Mouse (Mus musculus) neural tube, embryonic 11.5 days (tissue): ENCODE data around the gene Disp2. TPM values are rescaled to one million over a fixed set of nuclear protein-coding genes. Genes with fewer than 3 reads are reported as not detected.

Source experiments
- ATAC-seq: fragments of 200-750 bp; cut with Nextera tagmentation; 2 replicates; pipeline ENCODE4 v1.8.0; 2017; ENCODE audit warnings: moderate number of reproducible peaks, mild to moderate bottlenecking, moderate TSS enrichment, moderate library complexity; ENCODE audit not compliant: insufficient read depth, low FRiP score, low TSS enrichment
- DNase-seq: peaks from one replicate; pipeline ENCODE4 v3.0.0-alpha.2; 2015; ENCODE audit warnings: low spot score
- H3K27ac ChIP-seq: fragments of 300-500 bp; sonication (generic); 2 replicates; pipeline ENCODE4 v1.5.1; 2014; ENCODE audit warnings: low read depth, mild to moderate bottlenecking, low read length
- H3K27me3 ChIP-seq: fragments of 300-500 bp; sonication (generic); 2 replicates; pipeline ENCODE4 v1.6.1; 2014; ENCODE audit warnings: mild to moderate bottlenecking, low read length, mixed read lengths; ENCODE audit not compliant: control insufficient read depth, insufficient read depth
- H3K36me3 ChIP-seq: fragments of 300-500 bp; sonication (generic); 2 replicates; pipeline ENCODE4 v1.6.1; 2014; ENCODE audit warnings: mild to moderate bottlenecking, low read length, moderate library complexity, mixed read lengths; ENCODE audit not compliant: control insufficient read depth, insufficient read depth
- H3K4me1 ChIP-seq: fragments of 300-500 bp; sonication (generic); 2 replicates; pipeline ENCODE4 v1.6.1; 2014; ENCODE audit warnings: low read length, mixed read lengths; ENCODE audit not compliant: control insufficient read depth, insufficient read depth
- H3K4me2 ChIP-seq: fragments of 300-500 bp; sonication (generic); 2 replicates; pipeline ENCODE4 v1.6.1; 2014; ENCODE audit warnings: low read depth, mild to moderate bottlenecking, moderate library complexity
- H3K4me3 ChIP-seq: fragments of 300-500 bp; sonication (generic); 2 replicates; pipeline ENCODE4 v1.5.1; 2014; ENCODE audit warnings: low read depth, low read length
- H3K9ac ChIP-seq: fragments of 300-500 bp; sonication (generic); 2 replicates; pipeline ENCODE4 v1.6.1; 2014; ENCODE audit warnings: mild to moderate bottlenecking, low read length
- H3K9me3 ChIP-seq: fragments of 300-500 bp; sonication (generic); 2 replicates; pipeline ENCODE4 v1.6.1; 2016; ENCODE audit warnings: low read length; ENCODE audit not compliant: control insufficient read depth
- WGBS: fragments of 180-500 bp; shearing (Covaris S2); extraction: QIAGEN DNeasy Blood & Tissue Kit; methylation state at CpG from one replicate; pipeline ENCODE4 v1.1.7; 2014; 5-methylcytosine and 5-hydroxymethylcytosine counted together
- polyA plus RNA-seq: library from polyadenylated mRNA; unstranded; fragments of >200 nt; fragmentation: Nextera tagmentation; extraction: Ambion mirVana; gene quantifications from 2 replicates; pipeline ENCODE4 v1.2.1, GENCODE M21; 2014

Gene Disp2
- polyA plus RNA-seq, 1 experiment from 2014 or later: 12.6 TPM

DNA sequence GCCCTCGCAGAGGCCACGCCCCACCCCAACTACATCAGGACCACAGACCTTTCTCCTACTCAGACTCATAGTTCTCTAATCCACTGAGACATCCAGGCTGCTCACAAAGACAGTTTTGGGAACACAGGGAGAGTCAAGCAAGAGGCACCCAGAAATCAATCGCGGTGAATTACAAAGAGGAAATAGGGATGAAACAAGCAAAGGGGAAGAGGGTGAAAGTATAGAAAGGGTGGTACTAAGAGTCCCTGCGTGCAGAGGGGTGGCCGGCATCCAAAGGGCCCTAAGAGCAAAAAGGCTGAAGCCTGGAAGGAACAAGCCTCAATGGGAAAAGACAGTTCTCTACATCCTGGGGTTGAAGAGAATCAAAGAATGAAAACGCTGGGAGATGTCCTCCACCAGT lies 34.9 kb upstream of the Disp2 start:
- DNase-seq (no peak), ATAC-seq (no peak)
- no peak overlapping the region for H3K27ac ChIP-seq
- peaks cover 24% of the 10 kb centered on the region for H3K4me1 ChIP-seq
- H3K27me3 ChIP-seq: peaks cover 8% of the 10 kb centered on the region
- H3K4me2 ChIP-seq: peak overlapping the region; percentile 97; the same call in 1 of the 2 replicates
- WGBS: 4% methylated on average over 7 of the region's 7 CpGs
- no peak overlapping the region for H3K4me3 ChIP-seq
- H3K36me3 ChIP-seq: no peaks in the 10 kb centered on the region; the same call in 1 of the 2 replicates
- no peaks in the 10 kb centered on the region for H3K9me3 ChIP-seq
- H3K9ac ChIP-seq: no peak overlapping the region

DNA sequence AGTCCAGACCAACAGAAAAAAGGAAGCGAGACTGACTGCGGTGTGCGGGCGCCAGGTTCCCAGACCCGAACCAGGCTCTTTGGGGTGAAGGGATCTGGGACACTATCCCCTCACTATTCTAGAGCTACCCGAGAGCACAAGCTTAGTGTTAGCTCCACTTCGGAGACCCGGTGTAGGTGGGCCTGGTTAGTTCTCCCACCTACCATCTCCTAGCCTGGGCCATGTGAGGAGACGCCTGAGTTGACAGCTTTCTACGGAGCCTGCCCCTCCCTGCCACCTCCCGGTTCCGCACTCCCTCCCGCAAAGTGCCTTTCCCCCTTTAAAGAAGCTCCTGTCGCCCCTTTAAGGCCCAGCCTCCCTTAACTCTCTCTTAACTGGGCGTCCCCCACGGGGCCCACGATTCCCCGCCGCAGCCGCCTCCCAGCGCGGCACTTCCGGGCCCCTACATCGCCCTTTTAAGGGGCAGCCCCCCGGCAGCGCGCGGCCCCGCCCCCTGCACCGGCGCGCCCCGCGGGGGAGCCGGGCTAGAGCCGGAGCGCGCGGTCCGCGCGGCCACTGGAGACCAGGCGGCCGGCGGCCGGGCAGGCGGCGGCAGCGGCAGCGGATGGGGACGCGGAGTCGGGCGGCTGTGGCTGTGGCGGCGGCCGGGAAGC lies 34.2 kb upstream of the Disp2 start, which contains the start of gene Inafm2:
Inafm2 (plus strand) TSS at position 527 of the 653 bp plus-strand sequence.
- peaks cover 24% of the 10 kb centered on the region for H3K4me1 ChIP-seq
- H3K27ac ChIP-seq: peak within 1 kb of the TSS; percentile 49; the same call in 1 of the 2 replicates
- H3K4me2 ChIP-seq: peak within 1 kb of the TSS; percentile 97
- H3K9me3 ChIP-seq: no peaks in the 10 kb centered on the region
- DNase-seq (peak; percentile 94), ATAC-seq (peak; percentile 86)
- H3K9ac ChIP-seq: peak within 1 kb of the TSS; percentile 90
- peaks cover 8% of the 10 kb centered on the region for H3K27me3 ChIP-seq
- H3K36me3 ChIP-seq: no peaks in the 10 kb centered on the region; the same call in 1 of the 2 replicates
- peak within 1 kb of the TSS; percentile 92 for H3K4me3 ChIP-seq
- WGBS: under 1% methylated on average over 28 of the region's 57 CpGs

DNA sequence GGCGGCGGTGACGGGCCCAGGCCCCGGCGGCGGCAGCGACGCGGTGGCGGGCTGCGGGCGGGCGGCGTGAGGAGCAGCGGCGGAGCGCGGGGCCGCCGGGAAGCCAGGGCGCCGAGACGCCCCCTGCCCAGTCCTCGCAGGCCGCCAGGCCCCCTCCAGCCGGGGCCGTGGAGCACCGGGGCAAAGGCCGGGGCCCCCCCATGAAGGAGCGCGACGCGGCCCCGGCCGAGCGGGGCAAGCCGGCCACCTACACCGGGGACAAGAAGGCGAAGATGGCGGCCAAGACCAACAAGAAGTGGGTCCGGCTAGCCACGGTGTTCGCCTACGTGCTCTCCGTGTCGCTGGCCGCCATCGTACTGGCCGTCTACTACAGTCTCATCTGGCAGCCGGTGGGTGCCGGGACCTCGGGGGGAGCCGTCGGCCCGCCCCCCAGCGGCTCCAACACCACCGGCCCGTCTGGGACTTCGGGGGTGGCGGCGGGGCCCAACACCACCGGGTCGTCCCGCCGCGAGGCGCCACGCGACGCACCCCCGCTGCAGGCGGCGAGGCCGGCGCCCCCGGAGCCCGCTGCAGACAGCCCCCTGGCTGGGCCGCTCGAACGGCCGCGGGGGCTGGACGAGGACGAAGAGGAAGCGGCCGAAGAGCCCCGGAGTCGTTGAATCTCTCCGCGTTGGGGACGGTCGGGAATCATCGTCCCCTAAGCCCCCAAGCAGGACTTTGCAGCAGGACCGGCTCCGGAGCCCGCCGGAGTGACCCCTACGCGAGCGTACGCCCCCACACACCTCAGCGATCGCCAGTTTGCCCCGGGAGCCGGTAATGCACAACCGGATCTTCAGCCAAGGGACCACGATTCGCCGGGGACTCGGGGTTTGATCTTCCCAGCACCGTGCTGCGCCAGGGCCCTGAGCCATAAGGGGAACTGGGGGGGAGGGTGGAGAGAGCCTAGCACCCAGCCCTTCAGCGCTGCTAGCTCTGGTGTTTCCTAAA lies 33.3 kb upstream of the Disp2 start:
- H3K4me3 ChIP-seq: peak overlapping the region; percentile 92
- peaks cover 24% of the 10 kb centered on the region for H3K4me1 ChIP-seq
- H3K4me2 ChIP-seq: peak overlapping the region; percentile 97
- H3K27me3 ChIP-seq: peaks cover 8% of the 10 kb centered on the region
- DNase-seq (peak; percentile 56), ATAC-seq (peak; percentile 64)
- peak overlapping the region; percentile 90 for H3K9ac ChIP-seq
- peak overlapping the region; percentile 49; the same call in 1 of the 2 replicates for H3K27ac ChIP-seq
- under 1% methylated on average over 87 of the region's 113 CpGs for WGBS
- H3K36me3 ChIP-seq: no peaks in the 10 kb centered on the region; the same call in 1 of the 2 replicates
- no peaks in the 10 kb centered on the region for H3K9me3 ChIP-seq

DNA sequence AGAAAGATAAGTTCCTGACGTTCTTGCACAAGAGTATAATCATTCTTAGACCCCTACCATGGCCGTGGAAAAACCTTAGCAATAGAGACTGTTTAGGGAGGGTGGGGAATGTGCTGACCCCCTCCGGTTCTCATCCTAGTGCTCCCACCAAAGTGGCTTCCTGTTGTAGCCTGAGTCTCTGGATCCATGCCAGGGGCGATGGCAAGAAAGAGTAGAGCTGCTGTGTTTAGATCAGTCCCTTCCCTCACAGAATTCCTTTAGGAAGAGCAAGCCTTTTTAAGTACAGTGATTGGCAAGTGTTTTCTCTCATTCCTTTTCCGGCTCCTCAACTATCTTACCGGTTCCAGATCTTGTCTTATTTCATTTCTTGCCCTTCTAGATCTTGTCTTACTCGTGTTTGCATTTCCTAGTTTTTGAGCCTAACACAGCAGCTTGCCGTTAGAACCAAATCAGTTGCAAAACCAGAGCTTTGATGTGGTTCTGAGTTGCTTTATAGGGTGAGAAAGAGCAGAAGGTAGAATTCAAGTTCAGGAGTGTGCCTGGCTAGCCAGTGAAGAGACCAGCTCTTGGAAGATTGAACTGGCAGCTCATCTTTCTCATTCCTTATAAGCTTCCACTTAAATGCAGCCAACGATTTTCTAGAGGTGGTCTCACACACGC lies 32.1 kb upstream of the Disp2 start:
- 36% methylated on average over 10 of the region's 10 CpGs for WGBS
- H3K36me3 ChIP-seq: no peaks in the 10 kb centered on the region; the same call in 1 of the 2 replicates
- peak overlapping the region; percentile 97 for H3K4me2 ChIP-seq
- DNase-seq: no peak
- H3K27ac ChIP-seq: no peak overlapping the region
- ATAC-seq: no peak
- peak overlapping the region; percentile 92 for H3K4me3 ChIP-seq
- H3K27me3 ChIP-seq: peaks cover 8% of the 10 kb centered on the region
- H3K4me1 ChIP-seq: peaks cover 24% of the 10 kb centered on the region
- H3K9me3 ChIP-seq: no peaks in the 10 kb centered on the region
- H3K9ac ChIP-seq: no peak overlapping the region

DNA sequence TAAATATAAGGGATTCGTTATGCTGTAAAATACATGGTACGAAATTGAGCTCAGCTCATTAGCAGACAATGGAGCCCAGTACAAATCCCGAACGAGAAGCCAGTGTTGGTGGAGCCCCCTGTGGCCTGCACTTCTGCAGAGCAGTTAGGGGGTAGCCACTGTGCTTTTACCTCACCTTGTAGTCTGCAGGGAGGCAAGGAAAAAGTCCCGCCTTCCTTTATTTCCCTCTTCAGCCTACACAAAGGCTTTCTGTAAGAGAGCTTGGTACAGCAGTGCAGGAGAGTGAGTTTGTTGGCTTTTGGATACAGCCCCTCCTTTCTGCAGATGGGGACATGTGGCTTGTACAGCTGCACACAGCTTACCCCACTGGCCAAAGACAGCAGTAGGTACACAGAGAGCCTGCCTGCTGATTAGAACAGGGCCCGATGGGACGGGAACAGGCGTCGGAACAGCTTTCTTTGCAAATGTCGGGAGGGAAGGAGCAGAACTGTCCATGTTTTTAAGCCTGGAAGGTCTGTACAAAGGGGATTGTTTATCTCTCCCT lies 30.1 kb upstream of the Disp2 start:
- WGBS: 25% methylated on average over 10 of the region's 10 CpGs
- peaks cover 24% of the 10 kb centered on the region for H3K4me1 ChIP-seq
- no peak for DNase-seq
- no peaks in the 10 kb centered on the region; the same call in 1 of the 2 replicates for H3K36me3 ChIP-seq
- H3K4me2 ChIP-seq: no peak overlapping the region
- no peak overlapping the region for H3K4me3 ChIP-seq
- no peak for ATAC-seq
- H3K9me3 ChIP-seq: no peaks in the 10 kb centered on the region
- peaks cover 4% of the 10 kb centered on the region for H3K27me3 ChIP-seq
- H3K9ac ChIP-seq: no peak overlapping the region
- H3K27ac ChIP-seq: no peak overlapping the region

DNA sequence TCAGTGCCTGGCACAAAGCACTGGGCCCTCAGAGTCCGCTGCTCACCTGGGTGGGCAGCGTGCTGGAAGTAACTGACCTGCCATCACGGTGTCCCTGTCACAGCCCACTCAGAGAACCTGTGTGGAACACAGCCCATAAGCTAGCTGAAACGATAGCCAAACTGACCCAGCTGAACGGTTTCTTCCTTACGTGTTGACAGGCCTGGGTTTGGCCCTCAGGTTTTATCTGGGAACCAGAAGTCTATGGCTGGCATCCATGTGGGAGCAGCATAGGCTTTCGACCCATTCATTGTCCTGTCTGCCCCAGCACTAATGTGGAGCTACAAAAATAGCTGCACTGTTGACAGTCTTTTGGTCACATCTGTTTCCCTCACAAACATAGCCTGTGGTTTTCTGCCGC lies 29.0 kb upstream of the Disp2 start:
- Histone ChIP-seq H3K4me2 (no peak overlapping the region), H3K4me1 (peaks cover 16% of the 10 kb centered on the region), H3K9me3 (no peaks in the 10 kb centered on the region), H3K27me3 (no peaks in the 10 kb centered on the region), H3K36me3 (no peaks in the 10 kb centered on the region; the same call in 1 of the 2 replicates), H3K27ac (no peak overlapping the region), H3K4me3 (no peak overlapping the region), H3K9ac (no peak overlapping the region)
- ATAC-seq (no peak), DNase-seq (no peak)
- WGBS: 82% methylated on average over 8 of the region's 8 CpGs

DNA sequence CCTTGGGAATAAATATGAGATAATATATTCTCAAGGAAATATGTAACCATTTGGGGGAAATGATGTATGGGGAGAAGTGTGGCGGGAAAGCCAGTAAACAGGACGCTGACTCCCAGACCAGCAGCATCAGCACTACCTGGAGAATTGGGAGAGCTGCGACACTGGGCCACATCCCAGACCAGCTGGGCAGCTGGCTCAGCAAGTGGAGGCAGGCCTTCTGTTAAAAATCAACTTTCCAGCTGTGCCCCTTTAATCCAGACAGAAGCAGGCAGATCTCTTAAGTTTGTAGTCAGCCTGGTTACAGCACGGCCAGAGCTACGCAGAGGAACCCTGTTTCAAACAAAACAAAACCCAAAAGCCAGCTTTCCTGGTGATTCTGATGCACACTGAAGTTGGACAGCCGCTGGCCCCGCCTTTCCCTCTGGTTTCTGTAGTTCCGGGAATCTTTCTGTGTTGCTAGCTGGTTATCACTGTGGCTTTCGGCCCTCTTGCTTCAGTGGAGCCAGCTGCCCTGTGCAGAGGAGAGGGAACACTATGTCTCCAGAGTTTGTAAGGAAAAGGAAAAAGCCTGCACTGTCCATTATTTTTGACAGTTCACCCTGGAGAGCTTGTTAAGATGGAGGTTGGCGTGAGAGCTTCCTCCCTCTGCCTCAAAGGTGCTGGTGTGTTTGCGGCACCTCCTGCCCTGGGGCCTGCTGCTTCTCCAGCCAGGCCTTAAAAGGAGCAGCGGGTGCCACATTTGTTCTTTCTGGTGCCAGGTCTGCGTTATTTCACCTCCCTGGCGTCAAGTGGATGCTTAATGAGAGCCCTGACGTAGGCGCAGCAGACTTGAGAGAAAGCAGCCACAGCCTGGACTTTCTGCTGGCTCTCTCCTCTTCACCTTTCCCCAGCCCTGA lies 27.4 kb upstream of the Disp2 start:
- no peaks in the 10 kb centered on the region for H3K27me3 ChIP-seq
- H3K36me3 ChIP-seq: no peaks in the 10 kb centered on the region; the same call in 1 of the 2 replicates
- ATAC-seq (no peak), DNase-seq (no peak)
- WGBS: 65% methylated on average over 16 of the region's 16 CpGs
- no peak overlapping the region for H3K4me3 ChIP-seq
- H3K9me3 ChIP-seq: no peaks in the 10 kb centered on the region
- H3K27ac ChIP-seq: no peak overlapping the region
- peaks cover 7% of the 10 kb centered on the region for H3K4me1 ChIP-seq
- no peak overlapping the region for H3K4me2 ChIP-seq
- H3K9ac ChIP-seq: no peak overlapping the region
